Mouse (Mus musculus) lung, postnatal 10 days (tissue): ENCODE measurements at regions not wholly inside any gene's neighbourhood (a gene's known extent, or its start where the extent isn't known, plus 50 kb on each side); places are given as distances from the start of the nearest gene placed in this dataset.

Experiments
- DNase-seq: peaks from one replicate; pipeline ENCODE4 v3.0.0; 2021

GRCm38 (mm10) chr19:54498066-54498465 is 454.1 kb downstream of the Adra2a start:
- DNase-seq, result no peak

GRCm38 (mm10) chr19:54533858-54534257 is 489.9 kb downstream of the Adra2a start:
- peak; percentile 4 for DNase-seq

GRCm38 (mm10) chr19:54555351-54555750 is 511.4 kb downstream of the Adra2a start:
- DNase-seq, result no peak

DNA sequence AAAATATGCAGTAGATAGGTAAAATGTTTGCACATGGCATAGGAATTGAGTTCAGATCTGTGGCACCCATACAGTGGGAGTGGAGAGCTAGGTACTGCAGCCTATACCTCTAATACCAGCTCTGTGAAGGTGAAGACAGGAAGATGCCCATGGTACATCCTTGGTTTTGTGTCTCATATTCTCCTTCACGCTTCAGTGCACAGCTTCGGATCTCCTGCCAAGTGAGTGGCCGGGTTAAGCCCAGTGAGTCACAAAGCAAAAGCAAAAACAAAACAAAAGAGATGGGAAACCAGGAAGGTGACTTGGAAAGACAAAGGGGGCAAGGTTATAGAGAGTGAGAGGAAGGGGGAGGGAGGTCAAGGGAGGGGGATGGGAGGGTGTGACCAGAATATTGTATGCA is 514.0 kb downstream of the Adra2a start:
- DNase-seq, result no peak

DNA sequence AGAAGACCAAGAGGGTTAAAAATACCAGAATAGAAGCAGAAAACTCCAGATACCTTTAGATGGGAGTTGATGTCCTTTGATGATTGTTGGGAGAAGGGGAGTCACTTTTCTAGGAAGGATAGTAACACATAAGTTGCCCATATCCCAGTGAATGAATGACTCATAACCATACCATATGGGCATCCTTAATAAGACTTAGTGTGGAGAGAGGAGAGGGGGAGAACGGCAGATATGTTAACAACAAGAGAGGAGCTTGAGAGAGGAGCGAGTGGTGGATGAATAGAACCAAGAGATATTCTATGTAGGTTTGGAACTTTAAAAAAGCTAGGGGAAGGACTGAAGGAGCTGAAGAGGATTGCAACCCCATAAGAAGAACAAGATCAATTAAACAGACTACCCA is 539.6 kb downstream of the Adra2a start:
- DNase-seq, result no peak

DNA sequence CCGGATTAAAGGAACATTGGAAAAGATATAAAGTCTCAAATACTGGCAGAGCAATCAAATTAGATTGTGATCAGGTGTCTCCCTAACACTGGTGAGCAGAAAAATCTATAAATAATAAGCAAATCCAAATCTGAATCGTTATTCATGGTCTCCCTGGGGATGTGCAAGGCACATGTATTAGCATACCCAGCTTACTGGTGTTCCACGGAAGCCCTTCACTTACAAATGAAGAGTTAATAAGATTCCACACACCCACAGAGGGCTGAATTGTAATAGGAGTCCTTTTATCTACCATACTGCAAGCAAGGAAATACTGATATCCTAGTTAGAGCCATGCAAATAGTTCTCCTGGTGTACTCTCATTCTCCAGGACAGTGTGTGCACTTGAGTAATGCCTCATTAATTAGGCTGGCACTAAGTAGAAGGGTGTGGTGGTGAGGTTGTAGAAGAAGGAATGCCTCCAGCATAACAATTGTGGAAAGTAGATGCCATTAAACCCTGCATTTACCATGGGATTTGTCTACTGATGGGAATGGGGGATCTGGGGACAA is 540.8 kb downstream of the Adra2a start:
- DNase-seq, result no peak

DNA sequence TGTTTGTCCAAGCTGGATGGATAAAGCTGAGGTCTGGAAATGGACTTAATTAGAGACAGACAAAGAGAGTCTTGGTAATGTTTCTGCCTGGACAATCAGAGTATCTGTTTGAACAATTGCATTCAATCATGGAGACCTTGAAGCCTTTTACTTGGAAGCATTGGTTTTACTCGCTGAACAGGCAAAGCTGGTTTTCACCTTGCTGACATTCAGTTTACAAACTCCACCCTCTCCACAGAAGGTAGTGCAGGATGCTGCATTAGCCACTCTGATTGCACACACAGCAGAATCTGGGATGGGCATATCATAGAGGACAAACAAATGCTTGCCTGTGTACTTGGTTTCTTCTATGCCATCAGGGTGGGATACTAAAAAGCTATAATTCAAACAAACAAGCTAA is 541.4 kb downstream of the Adra2a start:
- DNase-seq, result no peak

DNA sequence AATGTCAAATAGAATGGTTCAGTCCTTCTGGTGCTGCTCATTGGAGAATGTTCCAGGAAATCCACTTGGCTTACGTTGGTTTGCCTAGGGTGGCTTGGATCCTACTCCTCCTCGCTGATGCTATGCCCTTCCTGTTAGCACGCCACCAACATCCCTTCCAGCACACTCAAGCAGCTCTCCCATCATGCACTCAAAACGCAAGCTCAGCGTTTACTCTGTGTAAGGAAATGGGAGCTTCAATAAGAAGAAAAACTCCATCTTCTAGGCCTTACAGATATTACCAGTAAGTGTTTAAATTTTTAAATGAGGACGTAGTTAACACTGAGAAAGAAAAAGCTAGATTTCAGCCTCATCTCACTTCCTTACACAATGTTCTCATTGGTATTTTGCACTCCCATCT is 523.7 kb downstream of the Gpam start:
- DNase-seq, result no peak

DNA sequence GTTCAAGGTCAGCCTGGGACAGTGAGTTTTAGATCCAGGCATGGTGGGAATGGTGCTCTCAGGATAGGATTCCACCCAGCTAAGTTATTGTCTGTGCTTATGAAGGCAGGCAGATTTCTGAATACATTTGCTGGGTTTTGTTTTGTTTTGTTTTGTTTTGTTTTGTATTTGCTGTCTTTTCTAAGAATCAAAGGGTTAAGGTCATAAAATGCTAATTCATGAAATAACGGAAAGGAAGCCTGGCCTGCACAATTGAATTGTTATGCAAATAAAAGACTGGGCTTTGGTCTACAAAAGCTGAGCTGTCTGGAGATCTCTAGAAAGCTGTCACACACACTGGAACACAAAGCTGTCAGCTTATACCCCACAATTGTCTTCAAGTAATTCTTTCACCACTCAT is 521.7 kb downstream of the Gpam start:
- DNase-seq, result no peak

GRCm38 (mm10) chr19:54616924-54617323 is 510.1 kb downstream of the Gpam start:
- no peak for DNase-seq
